Mouse (Mus musculus) heart, embryonic 14.5 days (tissue): ENCODE results near the gene Akr1c14. TPM values are rescaled to one million over a fixed set of nuclear protein-coding genes. Genes with fewer than 3 reads are reported as not detected.
A peak's percentile ranks its signal among the peaks of the same experiment; 100 is the strongest.
"Not testable (repeated sequence)": the region's sequence is repeated elsewhere in the genome, so short reads cannot be mapped to it uniquely, and the experiment has no call there.

ENCODE experiments used
- ATAC-seq: fragments of 200-750 bp; cut with Nextera tagmentation; 2 replicates; pipeline ENCODE4 v1.8.0; 2017; ENCODE audit warnings: low read depth, moderate TSS enrichment; ENCODE audit not compliant: insufficient number of reproducible peaks, insufficient read depth, low FRiP score
- H3K27ac ChIP-seq, 2 experiments: fragments of 200-500 bp in 1 of 2; fragments of 300-500 bp in 1 of 2; sonication (generic) in 1 of 2; replicated peaks in 1 of 2; 2 replicates each; pipeline ENCODE4 v1.5.1; 2012 to 2014; ENCODE audit warnings: low read depth in 2 of 2, low read length in 2 of 2, control low read depth in 1 of 2, mild to moderate bottlenecking in 1 of 2, mixed read lengths in 1 of 2; ENCODE audit not compliant: control insufficient read depth in 1 of 2, insufficient read depth in 1 of 2
- H3K27me3 ChIP-seq: fragments of 300-500 bp; sonication (generic); 2 replicates; pipeline ENCODE4 v1.6.1; 2014; ENCODE audit warnings: mild to moderate bottlenecking, low read length, control low read depth; ENCODE audit not compliant: control insufficient read depth, insufficient read depth
- H3K36me3 ChIP-seq: fragments of 300-500 bp; sonication (generic); 2 replicates; pipeline ENCODE4 v1.6.1; 2014; ENCODE audit warnings: mild to moderate bottlenecking, control low read depth, low read length, mixed read lengths; ENCODE audit not compliant: control insufficient read depth, insufficient read depth
- H3K4me1 ChIP-seq, 2 experiments: fragments of 200-500 bp in 1 of 2; fragments of 300-500 bp in 1 of 2; sonication (generic) in 1 of 2; 2 replicates each; pipeline ENCODE4 v1.6.1; 2012 to 2014; ENCODE audit warnings: low read length in 2 of 2, control low read depth in 1 of 2, mixed read lengths in 1 of 2; ENCODE audit not compliant: control insufficient read depth in 2 of 2, insufficient read depth in 2 of 2
- H3K4me2 ChIP-seq: fragments of 300-500 bp; sonication (generic); 2 replicates; pipeline ENCODE4 v1.6.1; 2014; ENCODE audit warnings: mild to moderate bottlenecking, low read length
- H3K4me3 ChIP-seq, 2 experiments: fragments of 200-500 bp in 1 of 2; fragments of 300-500 bp in 1 of 2; sonication (generic) in 1 of 2; 2 replicates each; pipeline ENCODE4 v1.5.1; 2012 to 2014; ENCODE audit warnings: low read length in 2 of 2, mild to moderate bottlenecking in 2 of 2, control low read depth in 1 of 2, low read depth in 1 of 2, moderate library complexity in 1 of 2; ENCODE audit not compliant: control insufficient read depth in 1 of 2, insufficient read depth in 1 of 2
- H3K9ac ChIP-seq: fragments of 300-500 bp; sonication (generic); 2 replicates; pipeline ENCODE4 v1.6.1; 2014; ENCODE audit warnings: mild to moderate bottlenecking, low read length
- H3K9me3 ChIP-seq: fragments of 300-500 bp; sonication (generic); 2 replicates; pipeline ENCODE4 v1.6.1; 2016; ENCODE audit warnings: low read length, control low read depth; ENCODE audit not compliant: control insufficient read depth
- WGBS: fragments of 180-500 bp; shearing (Covaris S2); extraction: QIAGEN DNeasy Blood & Tissue Kit; methylation state at CpG from one replicate; pipeline ENCODE4 v1.1.7; 2014; 5-methylcytosine and 5-hydroxymethylcytosine counted together
- polyA plus RNA-seq: library from polyadenylated mRNA; unstranded; fragments of >200 nt; fragmentation: Nextera tagmentation; extraction: Ambion mirVana; gene quantifications from 2 replicates; pipeline ENCODE4 v1.2.1, GENCODE M21; 2014

The Akr1c14 gene
- polyA plus RNA-seq, 1 experiment from 2014 or later = 3.1 TPM

DNA sequence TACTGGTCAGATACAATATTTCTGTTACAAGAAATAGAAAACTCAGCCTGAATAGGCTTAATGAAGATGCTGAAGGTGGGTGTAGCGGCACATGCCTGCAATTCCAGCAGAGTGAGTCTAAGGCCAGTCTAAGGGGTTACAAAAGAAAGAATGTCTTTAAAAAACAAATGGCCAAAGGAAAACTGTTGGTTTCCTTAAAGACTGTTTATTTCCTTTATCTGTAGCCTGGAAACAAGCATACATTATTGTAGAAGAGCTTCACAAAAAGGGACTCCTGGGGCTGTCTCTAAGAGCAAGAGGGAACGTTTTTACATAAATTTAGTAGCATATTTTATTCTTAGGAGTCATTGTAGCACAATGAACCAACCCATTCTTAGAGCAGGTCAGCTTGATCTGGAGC, 2.0 kb upstream of the Akr1c14 start:
- Histone ChIP-seq H3K4me3 (no peak overlapping the region), H3K36me3 (no peaks in the 10 kb centered on the region), H3K9ac (no peak overlapping the region), H3K9me3 (no peaks in the 10 kb centered on the region), H3K27ac (no peak overlapping the region), H3K4me2 (no peak overlapping the region), H3K4me1 (no peaks in the 10 kb centered on the region), H3K27me3 (no peaks in the 10 kb centered on the region)
- no peak for ATAC-seq
- 61% methylated on average over 2 of the region's 2 CpGs for WGBS

DNA sequence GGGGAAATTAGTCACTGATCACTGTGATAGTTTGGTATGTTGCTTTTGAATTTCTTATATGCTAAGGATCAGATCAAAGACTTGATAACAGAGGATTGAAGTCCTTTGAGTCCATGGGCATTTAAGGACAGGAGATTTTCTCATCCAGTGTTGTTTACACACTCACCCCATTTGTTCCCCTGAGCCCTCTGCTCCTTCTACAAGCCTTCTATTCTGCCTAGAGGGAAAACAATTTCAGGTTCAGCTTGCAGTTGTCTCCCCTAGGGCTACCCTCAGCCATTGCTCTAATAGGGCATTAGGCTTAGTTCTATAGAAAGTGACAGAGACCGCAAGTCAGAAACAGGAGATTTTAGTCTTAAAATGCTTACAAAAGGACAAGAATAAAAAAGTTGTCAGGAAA, 585 bp upstream of the Akr1c14 start:
- no peaks in the 10 kb centered on the region for H3K36me3 ChIP-seq
- H3K4me2 ChIP-seq = no peak overlapping the region
- H3K27me3 ChIP-seq = no peaks in the 10 kb centered on the region
- H3K9ac ChIP-seq = no peak overlapping the region
- H3K4me1 ChIP-seq = no peaks in the 10 kb centered on the region
- ATAC-seq = no peak
- H3K27ac ChIP-seq = no peak overlapping the region
- no peak overlapping the region for H3K4me3 ChIP-seq
- WGBS = 100% methylated on average over 1 of the region's 1 CpGs
- H3K9me3 ChIP-seq = no peaks in the 10 kb centered on the region

DNA sequence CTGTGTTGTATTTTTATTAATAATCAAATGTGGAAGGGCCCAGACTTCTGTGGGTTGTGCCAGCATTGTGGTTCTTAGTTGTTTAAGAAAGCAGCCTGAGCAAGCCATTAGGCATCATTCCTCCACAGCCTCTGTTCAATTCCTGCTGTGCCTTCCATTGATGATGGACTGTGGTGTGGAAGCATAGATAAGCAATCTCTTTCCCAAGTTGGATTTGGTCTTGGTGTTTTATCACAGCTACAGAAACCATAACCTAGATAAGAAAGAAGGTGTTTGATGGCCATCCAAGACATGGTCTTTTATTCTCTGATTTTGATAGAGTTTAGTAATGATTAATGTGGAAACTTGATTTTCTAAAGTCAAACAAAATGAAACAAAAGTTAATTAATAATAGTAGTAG, 844 bp downstream of the Akr1c14 start:
- H3K9ac ChIP-seq = no peak overlapping the region
- no peaks in the 10 kb centered on the region for H3K4me1 ChIP-seq

DNA sequence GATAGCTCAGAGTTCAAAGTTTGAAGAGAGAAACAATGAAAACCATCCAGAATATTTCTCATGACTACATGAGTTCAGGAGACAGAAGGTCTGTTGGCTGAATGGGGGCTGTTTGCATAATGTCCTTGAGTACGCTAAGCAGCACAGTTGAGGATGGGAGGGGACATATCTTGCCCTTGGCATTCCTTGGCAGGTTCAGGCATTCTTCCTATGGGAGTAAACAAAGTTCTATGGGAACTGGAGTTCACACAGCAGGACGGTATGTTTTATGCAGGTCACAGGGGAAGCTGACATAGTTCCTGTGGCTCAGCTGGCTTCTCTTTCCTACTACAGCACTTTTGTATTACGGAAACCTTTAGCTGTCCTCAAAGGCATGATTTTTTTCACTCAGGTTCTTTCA, 6.6 kb downstream of the Akr1c14 start:
- no peaks in the 10 kb centered on the region for H3K36me3 ChIP-seq
- 0 out of 4 replicates have a peak, but pooled peaks cover 0 to 3% of the 10 kb centered on the region in 2 experiments for H3K4me1 ChIP-seq
- no peak overlapping the region for H3K4me2 ChIP-seq
- no peak overlapping the region for H3K27ac ChIP-seq
- no peaks in the 10 kb centered on the region for H3K9me3 ChIP-seq
- no peaks in the 10 kb centered on the region for H3K27me3 ChIP-seq
- WGBS = 63% methylated on average over 3 of the region's 3 CpGs
- no peak for ATAC-seq
- no peak overlapping the region for H3K9ac ChIP-seq
- H3K4me3 ChIP-seq = no peak overlapping the region

More for the DNA sequence above, 844 bp downstream of the Akr1c14 start:
- Histone ChIP-seq H3K36me3 (no peaks in the 10 kb centered on the region), H3K27ac (no peak overlapping the region), H3K4me3 (no peak overlapping the region), H3K27me3 (no peaks in the 10 kb centered on the region), H3K9me3 (no peaks in the 10 kb centered on the region), H3K4me2 (no peak overlapping the region)
- no peak for ATAC-seq

DNA sequence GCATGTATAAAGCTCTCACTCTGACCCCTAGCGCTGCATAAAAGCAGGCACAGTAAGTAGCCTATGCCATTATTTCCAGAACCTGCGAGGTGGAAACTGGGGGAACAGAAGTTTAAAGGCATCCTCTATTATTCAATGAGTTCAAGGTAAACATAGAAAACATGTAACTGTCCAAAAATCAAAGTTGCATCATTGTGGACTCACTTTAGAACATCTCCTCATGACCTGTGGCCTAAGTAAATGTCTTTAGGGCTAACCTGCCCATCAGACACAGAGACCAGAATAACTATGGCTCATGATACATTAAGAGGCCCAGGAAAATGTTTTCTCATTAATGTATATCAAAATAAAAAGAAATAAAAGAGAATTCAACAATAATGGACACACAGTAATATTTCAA, 7.4 kb downstream of the Akr1c14 start:
- H3K9me3 ChIP-seq = no peaks in the 10 kb centered on the region
- no peaks in the 10 kb centered on the region for H3K36me3 ChIP-seq
- WGBS = 69% methylated on average over 2 of the region's 2 CpGs
- no peak overlapping the region for H3K4me3 ChIP-seq
- 0 out of 4 replicates have a peak, but pooled peaks cover 0 to 3% of the 10 kb centered on the region in 2 experiments for H3K4me1 ChIP-seq
- H3K27ac ChIP-seq = no peak overlapping the region
- no peak overlapping the region for H3K9ac ChIP-seq
- H3K27me3 ChIP-seq = no peaks in the 10 kb centered on the region
- no peak for ATAC-seq
- no peak overlapping the region for H3K4me2 ChIP-seq

DNA sequence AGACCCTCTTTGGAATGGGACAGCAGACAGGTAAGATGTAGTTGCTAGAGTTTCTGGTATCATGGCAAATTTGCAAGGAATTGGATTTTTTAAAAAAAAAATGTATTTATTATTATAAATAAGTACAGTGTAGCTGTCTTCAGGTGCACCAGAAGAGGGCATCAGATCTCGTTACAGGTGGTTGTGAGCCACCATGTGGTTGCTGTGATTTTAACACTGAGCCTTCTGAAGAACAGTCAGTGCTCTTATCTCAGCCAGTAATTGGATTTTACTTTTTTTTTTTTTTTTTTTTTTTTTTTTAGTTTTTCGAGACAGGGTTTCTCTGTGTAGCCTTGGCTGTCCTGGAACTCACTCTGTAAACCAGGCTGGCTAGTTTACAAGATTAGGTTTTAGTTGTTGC, 9.4 kb downstream of the Akr1c14 start:
- H3K9ac ChIP-seq, H3K9me3 ChIP-seq, H3K4me3 ChIP-seq, H3K27me3 ChIP-seq, H3K4me1 ChIP-seq, H3K36me3 ChIP-seq, ATAC-seq, H3K4me2 ChIP-seq: not testable (repeated sequence)
- 56% methylated on average over 2 of the region's 2 CpGs for WGBS
- peak overlapping the region in 1 of 2 experiments; percentile 64; a peak in 2 of 4 replicates for H3K27ac ChIP-seq

DNA sequence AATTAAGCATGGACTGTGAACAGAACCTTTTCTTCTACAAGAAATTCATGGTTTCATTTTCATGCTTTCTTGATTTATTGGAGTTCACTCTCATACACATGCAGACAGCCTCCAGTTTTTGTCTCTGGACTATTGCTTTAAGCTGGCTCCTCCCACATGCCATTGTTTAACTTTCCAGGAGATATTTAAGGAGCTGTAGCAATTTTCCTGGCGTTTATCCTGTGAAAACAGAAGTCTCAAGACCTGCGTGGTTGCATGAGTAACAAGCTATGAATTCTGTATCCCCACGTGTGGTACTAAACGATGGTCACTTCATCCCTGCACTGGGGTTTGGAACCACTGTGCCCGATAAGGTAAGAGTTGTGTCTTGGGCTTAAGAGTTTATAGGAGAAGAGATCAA, 10.6 kb downstream of the Akr1c14 start:
- peak overlapping the region; percentile 45 to 64; a peak in 2 of 4 replicates for H3K27ac ChIP-seq
- H3K4me3 ChIP-seq = no peak overlapping the region; a peak in 1 of 4 replicates
- 45% methylated on average over 5 of the region's 5 CpGs for WGBS
- ATAC-seq = peak; percentile 31; the same call in 1 of the 2 replicates
- H3K4me1 ChIP-seq = 0 out of 4 replicates have a peak, but pooled peaks cover 0 to 3% of the 10 kb centered on the region in 2 experiments
- no peaks in the 10 kb centered on the region for H3K27me3 ChIP-seq
- no peaks in the 10 kb centered on the region for H3K36me3 ChIP-seq
- H3K9ac ChIP-seq = no peak overlapping the region
- H3K4me2 ChIP-seq = peak overlapping the region; percentile 39
- H3K9me3 ChIP-seq = no peaks in the 10 kb centered on the region

DNA sequence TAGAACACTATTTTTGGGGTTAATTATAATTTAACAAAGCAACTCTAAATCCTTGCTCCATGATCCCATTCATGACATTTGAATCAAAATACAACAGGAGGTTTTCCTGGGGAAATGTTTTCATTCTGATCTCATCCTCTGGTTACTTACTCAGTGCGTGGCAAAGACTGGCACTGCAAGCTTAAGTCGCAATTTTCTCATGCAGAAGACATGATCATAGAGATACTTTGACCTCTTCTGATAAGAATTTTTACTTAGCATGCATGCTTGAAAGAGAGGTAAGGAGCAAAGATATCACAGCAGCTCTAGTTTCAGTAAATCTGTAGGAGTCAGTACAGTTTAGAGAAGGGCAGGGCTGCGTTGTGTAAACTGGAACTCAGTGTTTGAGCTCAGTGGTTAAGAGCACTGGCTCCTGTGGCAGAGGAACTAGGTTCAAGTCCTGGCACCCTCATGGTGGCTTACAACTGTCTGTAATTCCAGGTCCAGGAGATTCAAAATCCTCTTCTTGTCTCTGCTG, 11.5 kb downstream of the Akr1c14 start:
- WGBS = 44% methylated on average over 3 of the region's 3 CpGs
- H3K27me3 ChIP-seq = no peaks in the 10 kb centered on the region

More for the DNA sequence above, 11.5 kb downstream of the Akr1c14 start:
- H3K4me2 ChIP-seq = peak overlapping the region; percentile 39
- 0 out of 4 replicates have a peak, but pooled peaks cover 0 to 3% of the 10 kb centered on the region in 2 experiments for H3K4me1 ChIP-seq
- no peak for ATAC-seq
- H3K9ac ChIP-seq = no peak overlapping the region
- no peaks in the 10 kb centered on the region for H3K36me3 ChIP-seq
- no peaks in the 10 kb centered on the region for H3K9me3 ChIP-seq
- H3K27ac ChIP-seq = 0 out of 4 replicates have a peak overlapping the region, but pooled peaks of 1 of the 2 experiments have one; percentile 33
- H3K4me3 ChIP-seq = peak overlapping the region in 1 of 2 experiments; percentile 0; a peak in 1 of 4 replicates
